Mouse (Mus musculus) testis, adult 2 months (tissue): Measurements from ENCODE around the gene Mylk. TPM values are rescaled to one million over a fixed set of nuclear protein-coding genes. Genes with fewer than 3 reads are reported as not detected.

Experiments
- H3K27ac ChIP-seq: fragments of 200-500 bp; 2 replicates; pipeline ENCODE4 v1.5.1; 2012; ENCODE audit warnings: low read depth, low read length; ENCODE audit not compliant: control insufficient read depth, insufficient read depth
- H3K27me3 ChIP-seq: fragments of 200-500 bp; 2 replicates; pipeline ENCODE4 v1.6.1; 2012; ENCODE audit warnings: mild to moderate bottlenecking, low read length, moderate library complexity; ENCODE audit not compliant: control insufficient read depth, insufficient read depth
- H3K36me3 ChIP-seq: fragments of 200-500 bp; 2 replicates; pipeline ENCODE4 v1.6.1; 2012; ENCODE audit warnings: mild to moderate bottlenecking, low read length; ENCODE audit not compliant: control insufficient read depth, insufficient read depth
- H3K4me1 ChIP-seq: fragments of 200-500 bp; 2 replicates; pipeline ENCODE4 v1.6.1; 2012; ENCODE audit warnings: low read length; ENCODE audit not compliant: control insufficient read depth, insufficient read depth
- H3K4me3 ChIP-seq: fragments of 200-500 bp; 2 replicates; pipeline ENCODE4 v1.5.1; 2012; ENCODE audit warnings: low read depth, mild to moderate bottlenecking, low read length, moderate library complexity, mixed read lengths; ENCODE audit not compliant: control insufficient read depth
- CTCF ChIP-seq: fragments of 200-500 bp; IDR thresholded peaks from 2 replicates; pipeline ENCODE4 v1.5.1; 2012; ENCODE audit warnings: low read depth, mild to moderate bottlenecking, inconsistent platforms, low read length, moderate library complexity; ENCODE audit not compliant: control insufficient read depth, insufficient read depth, insufficient replicate concordance
- POLR2A ChIP-seq: fragments of 200-500 bp; IDR thresholded peaks from 2 replicates; pipeline ENCODE4 v1.6.1; 2012; ENCODE audit warnings: low read depth, mild to moderate bottlenecking, inconsistent platforms, low read length, moderate library complexity; ENCODE audit not compliant: control insufficient read depth
- polyA plus RNA-seq: library from polyadenylated mRNA; depleted of rRNA; stranded (reverse); fragments of >200 nt; gene quantifications from 2 replicates; pipeline ENCODE4 v1.2.3, GENCODE M21; 2012

Gene Mylk
- polyA plus RNA-seq, 1 experiment = 25.3 TPM

DNA sequence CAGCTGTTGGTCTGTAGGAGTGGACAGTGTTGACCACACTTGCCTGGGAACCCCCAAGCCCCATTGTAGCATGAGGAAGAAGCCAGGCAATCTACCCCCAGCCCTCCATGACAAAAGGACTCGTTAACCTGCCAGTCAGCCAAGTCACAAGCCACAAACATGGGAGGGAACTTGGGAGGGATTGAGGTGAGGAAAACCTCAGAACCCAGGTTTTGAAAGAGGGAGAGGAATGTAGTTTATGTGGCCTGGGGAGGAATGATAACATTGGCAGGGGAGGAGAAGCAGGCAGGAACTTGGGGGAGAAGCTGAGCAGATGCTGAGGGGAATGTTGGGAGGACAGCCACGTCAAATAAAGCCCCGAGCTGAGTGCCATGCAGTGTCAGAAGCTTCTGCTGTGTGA lies 196.9 kb downstream of the Mylk start:
- TF ChIP-seq POLR2A (no peak), CTCF (no peak)
- Histone ChIP-seq H3K4me1 (no peaks in the 10 kb centered on the region; the same call in none of the 2 replicates), H3K4me3 (no peak overlapping the region), H3K27ac (no peak overlapping the region), H3K27me3 (no peaks in the 10 kb centered on the region), H3K36me3 (no peaks in the 10 kb centered on the region)

DNA sequence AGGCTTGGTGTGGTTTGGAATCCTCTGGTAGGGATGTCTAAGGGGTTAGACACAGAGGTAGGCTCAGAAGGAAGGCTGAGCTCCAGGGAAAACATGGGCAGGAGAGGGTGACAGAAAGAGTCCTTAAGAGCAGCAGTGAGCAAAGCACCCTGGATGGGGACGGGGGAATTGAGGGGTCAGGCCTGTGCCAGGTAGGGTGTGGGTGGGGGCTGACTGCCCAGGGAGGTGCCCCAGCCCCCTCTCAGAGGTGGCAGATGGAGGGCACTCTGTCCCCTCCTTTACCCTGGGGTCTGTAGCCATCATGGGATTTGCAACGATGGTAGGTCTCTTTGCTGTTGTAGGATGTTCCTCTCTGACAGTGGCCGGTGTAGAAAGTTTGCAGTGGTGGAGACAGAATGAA lies 201.3 kb downstream of the Mylk start:
- Histone ChIP-seq H3K36me3 (no peaks in the 10 kb centered on the region), H3K27ac (no peak overlapping the region), H3K27me3 (no peaks in the 10 kb centered on the region), H3K4me1 (no peaks in the 10 kb centered on the region), H3K4me3 (no peak overlapping the region)
- TF ChIP-seq POLR2A (no peak), CTCF (no peak)

- Histone ChIP-seq H3K4me3 (no peak overlapping the region), H3K4me1 (no peaks in the 10 kb centered on the region), H3K27ac (no peak overlapping the region), H3K36me3 (no peaks in the 10 kb centered on the region), H3K27me3 (no peaks in the 10 kb centered on the region)
- TF ChIP-seq CTCF (no peak), POLR2A (no peak)
These were observed 205.9 kb downstream of the Mylk start for GRCm38 (mm10) chr16:34950935-34951334.

GRCm38 (mm10) chr16:34952254-34952653 lies 207.2 kb downstream of the Mylk start:
- H3K4me1 ChIP-seq = no peaks in the 10 kb centered on the region
- no peak overlapping the region for H3K27ac ChIP-seq
- no peaks in the 10 kb centered on the region for H3K36me3 ChIP-seq
- no peaks in the 10 kb centered on the region for H3K27me3 ChIP-seq
- no peak overlapping the region for H3K4me3 ChIP-seq
- TF ChIP-seq CTCF (no peak), POLR2A (no peak)

- Histone ChIP-seq H3K4me3 (no peak overlapping the region), H3K27ac (no peak overlapping the region)
- TF ChIP-seq CTCF = no peak
- no peak for TF ChIP-seq POLR2A
These were observed 207.8 kb downstream of the Mylk start for GRCm38 (mm10) chr16:34952798-34953197.

GRCm38 (mm10) chr16:34953501-34953900 lies 208.5 kb downstream of the Mylk start:
- Histone ChIP-seq H3K4me3 (no peak overlapping the region), H3K27me3 (no peaks in the 10 kb centered on the region), H3K27ac (no peak overlapping the region), H3K4me1 (no peaks in the 10 kb centered on the region), H3K36me3 (no peaks in the 10 kb centered on the region)
- TF ChIP-seq CTCF = no peak
- TF ChIP-seq POLR2A = no peak

More at GRCm38 (mm10) chr16:34952798-34953197, 207.8 kb downstream of the Mylk start:
- H3K4me1 ChIP-seq = no peaks in the 10 kb centered on the region
- no peaks in the 10 kb centered on the region for H3K27me3 ChIP-seq
- no peaks in the 10 kb centered on the region for H3K36me3 ChIP-seq

GRCm38 (mm10) chr16:34957487-34958230 lies 212.6 kb downstream of the Mylk start:
- no peaks in the 10 kb centered on the region for H3K36me3 ChIP-seq
- no peaks in the 10 kb centered on the region; the same call in 1 of the 2 replicates for H3K4me1 ChIP-seq
- H3K27ac ChIP-seq = no peak overlapping the region; the same call in 1 of the 2 replicates
- TF ChIP-seq POLR2A (no peak), CTCF (no peak)
- H3K27me3 ChIP-seq = no peaks in the 10 kb centered on the region
- no peak overlapping the region for H3K4me3 ChIP-seq

DNA sequence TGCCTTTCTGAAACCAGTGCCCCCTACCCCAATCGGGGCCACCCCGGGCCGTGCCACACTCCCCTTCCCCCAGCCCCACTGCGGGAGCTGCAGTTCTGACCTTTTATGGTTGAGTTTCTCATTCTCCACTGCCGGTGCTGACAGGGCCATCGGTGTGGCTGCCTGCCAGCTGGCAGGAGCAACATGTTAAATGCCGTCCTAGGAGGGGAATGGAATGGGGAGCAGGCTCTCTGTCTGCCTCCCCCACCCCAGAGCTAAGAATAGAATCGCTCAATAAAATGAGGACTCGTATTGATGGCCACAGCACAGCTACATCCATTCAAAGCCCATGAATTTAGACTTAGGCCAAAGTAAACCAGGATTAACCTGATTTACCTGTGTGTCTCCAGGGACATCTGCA lies 213.7 kb downstream of the Mylk start:
- peak overlapping the region; percentile 59; the same call in 1 of the 2 replicates for H3K27ac ChIP-seq
- no peaks in the 10 kb centered on the region for H3K36me3 ChIP-seq
- TF ChIP-seq POLR2A = no peak
- TF ChIP-seq CTCF = no peak
- no peak overlapping the region for H3K4me3 ChIP-seq
- H3K27me3 ChIP-seq = no peaks in the 10 kb centered on the region
- no peaks in the 10 kb centered on the region; the same call in 1 of the 2 replicates for H3K4me1 ChIP-seq
